Mouse (Mus musculus): ENCODE measurements at regions not wholly inside any gene's neighbourhood (a gene's known extent, or its start where the extent isn't known, plus 50 kb on each side); places are given as distances from the start of the nearest gene placed in this dataset.

- DNase-seq (ENCODE audit: low spot score in 2 of 2): no peak
These were observed 118.8 kb upstream of the Ccdc54 start for GRCm38 (mm10) chr16:50709727-50710126.

GRCm38 (mm10) chr16:50707906-50708305, 117.0 kb upstream of the Ccdc54 start:
- no peak for DNase-seq (ENCODE audit: low spot score in 2 of 2)

DNA sequence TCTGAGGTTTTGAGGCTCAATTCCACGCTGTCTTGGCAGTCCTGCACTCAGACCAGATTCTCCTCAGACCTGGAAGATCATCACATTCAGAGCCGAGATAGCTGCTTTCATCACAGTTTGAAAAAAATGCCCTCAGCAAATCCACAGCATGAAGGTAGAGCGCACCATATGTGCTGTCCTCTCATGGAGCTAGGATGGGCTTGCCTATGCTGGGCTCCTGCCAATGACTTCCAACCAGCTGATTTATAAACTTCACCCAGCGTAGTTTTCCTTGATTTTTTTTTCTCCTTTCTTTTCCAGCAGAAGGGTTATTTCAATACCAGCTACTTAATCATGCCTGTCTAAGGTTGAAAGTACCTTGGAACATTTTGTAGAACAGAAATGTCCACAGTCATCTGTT, 115.0 kb upstream of the Ccdc54 start:
- DNase-seq (ENCODE audit: low spot score in 2 of 2): no peak

DNA sequence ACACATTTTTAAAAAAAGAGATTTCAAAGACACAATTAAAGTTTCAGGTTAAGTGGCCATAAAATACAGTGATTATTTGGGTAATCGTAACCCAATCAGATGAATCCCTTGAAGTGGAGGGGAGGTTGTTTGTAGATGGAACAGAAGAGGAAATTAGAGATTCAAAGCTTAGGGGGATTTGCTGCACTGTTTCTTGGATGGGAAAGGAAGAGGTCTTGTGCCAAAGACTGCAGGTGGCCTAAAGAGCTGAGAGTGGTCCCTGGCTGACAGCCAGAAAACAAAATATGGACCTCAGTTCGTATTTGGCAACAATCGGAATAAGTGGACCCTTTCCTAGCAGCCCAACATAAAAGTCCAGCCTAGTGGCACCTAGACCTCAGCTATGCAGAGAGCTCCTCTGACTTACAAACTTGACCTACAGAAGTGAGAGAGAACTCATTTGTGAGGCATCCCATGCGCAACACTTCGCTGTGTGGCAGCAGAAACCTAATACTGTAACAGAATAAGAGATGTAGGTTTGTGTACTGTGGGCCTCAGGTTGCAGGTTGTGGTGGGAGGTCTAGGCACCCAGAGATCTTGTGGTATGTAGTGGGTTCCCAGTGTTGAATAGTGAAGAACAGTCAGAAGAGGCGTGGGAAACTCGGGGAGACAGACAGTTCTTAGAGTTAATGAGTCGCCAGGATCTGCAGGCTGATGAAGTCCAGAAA, 110.0 kb upstream of the Ccdc54 start:
- no peak for DNase-seq (ENCODE audit: low spot score in 2 of 2)

- no peak for DNase-seq (ENCODE audit: low spot score in 2 of 2)
These were observed 109.2 kb upstream of the Ccdc54 start for GRCm38 (mm10) chr16:50700123-50700522.

DNA sequence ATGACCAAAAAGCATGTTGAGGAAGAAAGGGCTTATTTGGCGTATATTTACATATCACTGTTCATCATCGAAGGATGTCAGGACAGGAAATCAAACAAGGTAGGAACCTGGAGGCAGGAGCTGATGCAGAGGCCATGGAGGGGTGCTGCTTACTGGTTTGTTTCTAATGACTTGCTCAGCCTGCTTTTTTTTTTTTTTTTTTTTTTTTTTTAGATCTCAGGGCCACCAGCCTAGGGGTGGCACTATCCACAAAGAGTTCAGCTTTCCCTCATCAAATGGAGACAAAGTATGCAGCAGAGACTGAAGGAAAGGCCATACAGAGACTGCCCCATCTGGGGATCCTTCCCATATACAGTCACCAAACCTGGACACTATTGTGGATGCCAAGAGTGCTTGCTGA, 106.8 kb upstream of the Ccdc54 start:
- DNase-seq (ENCODE audit: low spot score in 2 of 2): no peak

- DNase-seq (ENCODE audit: low spot score in 2 of 2): no peak
These were observed 105.1 kb upstream of the Ccdc54 start for GRCm38 (mm10) chr16:50696052-50696451.

- no peak for DNase-seq (ENCODE audit: low spot score in 2 of 2)
These were observed 103.1 kb upstream of the Ccdc54 start for GRCm38 (mm10) chr16:50694045-50694444.

DNA sequence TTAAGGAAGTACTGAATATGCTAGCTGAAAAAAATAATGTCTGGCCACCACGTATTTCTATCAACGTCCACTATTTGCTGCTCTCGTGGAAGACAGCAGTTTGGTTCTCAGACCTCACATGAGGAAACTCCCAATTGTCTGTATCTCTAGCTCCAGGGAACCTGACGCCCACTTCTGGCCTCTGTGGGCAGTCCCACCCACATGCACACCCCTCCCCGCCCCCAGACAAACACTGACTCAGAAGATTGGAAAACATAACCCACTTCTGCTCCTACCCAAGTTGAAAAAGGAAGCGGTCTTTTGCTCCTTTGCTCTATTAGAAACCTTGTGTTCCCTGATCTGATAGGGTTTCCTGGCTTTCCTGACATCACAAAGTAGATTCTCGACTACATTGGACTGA, 99.9 kb upstream of the Ccdc54 start:
- no peak for DNase-seq (ENCODE audit: low spot score in 2 of 2)

GRCm38 (mm10) chr16:50689525-50689924, 98.6 kb upstream of the Ccdc54 start:
- DNase-seq (ENCODE audit: low spot score in 2 of 2): no peak

DNA sequence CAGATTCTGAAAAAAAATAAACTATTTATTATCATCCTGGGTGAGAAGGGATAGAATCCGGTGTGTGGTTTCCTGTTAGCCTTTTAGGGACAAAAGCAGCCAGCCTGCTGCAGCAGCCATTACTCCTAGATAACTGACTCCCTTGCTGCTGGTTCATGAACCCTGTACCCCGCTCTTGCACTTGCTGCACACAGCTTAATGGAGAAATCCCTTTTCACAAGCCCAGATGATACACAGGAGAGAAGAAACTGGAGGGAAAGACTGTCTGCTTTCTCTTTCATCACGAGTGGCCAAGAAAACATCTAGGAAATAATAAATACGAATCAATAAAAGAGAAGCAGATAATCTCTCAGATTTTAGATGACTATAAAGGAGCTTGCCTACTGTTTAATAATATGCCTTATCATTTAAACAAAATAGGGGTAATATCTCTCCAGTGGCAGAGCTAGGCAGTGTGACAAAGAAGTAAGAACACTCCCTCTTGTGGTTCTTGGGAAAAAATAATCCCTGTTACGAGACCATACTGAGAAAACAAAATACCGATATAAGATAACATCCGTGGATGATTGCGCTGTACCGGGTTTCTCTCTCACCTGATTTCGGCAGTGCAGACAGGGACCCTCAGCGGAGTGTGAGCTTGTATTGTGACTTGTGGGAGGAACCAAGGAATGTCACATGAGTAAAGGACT, 98.0 kb upstream of the Ccdc54 start:
- DNase-seq (ENCODE audit: low spot score in 2 of 2): no peak

- no peak for DNase-seq (ENCODE audit: low spot score in 2 of 2)
These were observed 88.7 kb upstream of the Ccdc54 start for GRCm38 (mm10) chr16:50679698-50680097.

DNA sequence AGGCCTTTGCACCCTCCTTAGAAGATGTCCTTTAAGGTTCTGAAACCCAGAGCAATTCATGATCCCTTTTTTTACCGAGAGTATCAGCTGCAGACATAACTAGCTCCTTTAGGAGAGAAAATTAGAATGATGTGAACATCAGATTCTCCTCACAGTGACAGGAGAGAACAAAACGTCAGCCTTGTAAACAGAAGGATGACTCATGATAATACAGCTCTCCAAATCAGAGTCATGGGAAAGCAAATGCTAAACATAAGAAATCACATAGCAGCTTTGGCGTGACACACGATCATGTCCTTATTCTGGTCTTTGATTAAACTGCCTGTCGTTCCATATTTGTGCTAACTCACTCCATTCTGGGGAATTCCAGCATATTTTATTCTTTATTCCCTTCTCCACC, 82.4 kb upstream of the Ccdc54 start:
- DNase-seq (ENCODE audit: low spot score in 2 of 2): no peak

GRCm38 (mm10) chr16:50672713-50673112, 81.8 kb upstream of the Ccdc54 start:
- DNase-seq (ENCODE audit: low spot score in 2 of 2): no peak

DNA sequence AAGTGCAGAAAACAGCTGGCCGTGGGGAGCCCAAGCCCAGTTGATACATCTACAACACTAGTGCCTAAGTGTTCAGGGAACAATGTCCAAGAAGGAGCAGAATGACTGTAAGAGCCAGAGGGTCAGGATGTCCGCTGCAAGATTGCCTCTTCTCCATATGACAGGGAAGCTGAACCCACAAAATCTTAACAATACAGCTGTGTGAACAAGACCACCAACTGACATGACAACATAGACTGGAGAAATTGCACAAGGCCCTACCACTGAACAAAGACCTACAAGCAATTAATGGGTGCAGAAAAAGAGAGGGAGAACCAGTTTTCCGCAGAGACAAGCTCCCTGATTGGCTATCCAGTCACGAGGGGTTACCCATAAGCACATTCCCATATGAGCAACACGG, 80.2 kb upstream of the Ccdc54 start:
- DNase-seq (ENCODE audit: low spot score in 2 of 2): no peak

GRCm38 (mm10) chr16:50664240-50664639, 73.3 kb upstream of the Ccdc54 start:
- DNase-seq (ENCODE audit: low spot score in 2 of 2): no peak

Data from right cerebral cortex, postnatal 36 days (tissue).